Mouse (Mus musculus): ENCODE data around the gene Ostm1. TPM values are rescaled to one million over a fixed set of nuclear protein-coding genes. Genes with fewer than 3 reads are reported as not detected.

Ostm1 gene
- polyA plus RNA-seq, 1 experiment from 2014 or later: 13.0 TPM

DNA sequence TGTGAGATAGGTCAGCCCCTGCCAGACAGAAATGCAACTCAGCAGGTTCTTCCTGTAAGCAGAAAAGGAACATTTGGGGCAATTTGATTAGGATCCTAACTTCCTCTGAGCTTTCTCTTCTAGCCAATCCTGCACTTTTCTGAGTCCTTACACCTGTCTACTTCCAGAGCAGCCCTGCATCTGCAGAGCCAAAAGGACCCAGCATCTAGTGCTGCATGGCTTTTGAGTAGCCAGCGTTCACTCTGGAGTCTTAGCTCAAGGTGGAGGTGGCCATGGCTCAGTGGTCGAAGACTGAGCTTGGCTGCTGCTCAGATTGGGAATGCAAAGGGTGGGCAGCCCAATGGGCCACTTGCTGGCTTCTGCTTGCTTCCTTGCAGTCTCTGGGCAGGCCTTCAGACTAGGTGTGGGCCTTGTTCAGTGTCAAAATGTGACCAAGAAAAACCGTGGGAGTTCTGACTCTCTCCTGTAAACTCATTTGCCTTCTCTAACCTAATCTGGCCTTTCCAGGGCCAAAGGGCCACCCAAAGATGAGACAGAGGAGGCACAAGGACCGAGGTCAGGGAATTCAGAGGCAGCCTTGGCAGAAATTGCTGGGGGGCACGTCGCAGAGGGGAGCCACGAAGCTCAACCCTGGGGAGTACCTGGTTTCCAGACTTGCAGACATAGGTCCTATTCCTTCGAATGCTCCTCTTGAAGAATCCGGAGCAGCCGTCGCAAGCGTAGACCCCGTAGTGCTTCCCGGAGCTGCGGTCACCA, 5.9 kb upstream of the Ostm1 start:
- WGBS: 2% methylated on average over 15 of the region's 15 CpGs
- no peak for ATAC-seq (ENCODE audit: insufficient number of reproducible peaks, low FRiP score, low TSS enrichment, low read depth)
- no peak overlapping the region for H3K27ac ChIP-seq

DNA sequence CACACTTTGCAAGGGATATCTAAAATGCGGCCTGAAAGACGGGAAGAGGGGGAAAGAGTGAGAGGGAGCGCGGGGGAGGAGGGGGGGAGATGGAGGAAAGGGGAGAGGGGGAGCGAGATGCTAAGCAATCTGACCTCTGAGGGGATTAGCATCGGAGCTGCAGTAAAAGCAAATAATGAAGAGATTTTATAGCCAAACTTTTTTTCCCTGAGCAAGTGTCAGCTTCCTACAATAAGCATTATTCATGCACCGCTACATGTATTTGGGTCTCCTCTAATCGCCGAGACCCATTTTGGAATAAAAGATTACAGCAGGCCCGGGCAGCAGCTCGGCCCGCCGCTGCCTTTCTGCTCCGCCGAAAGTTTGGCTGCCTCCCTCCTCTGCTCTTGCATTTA, 5.3 kb upstream of the Ostm1 start:
- H3K27me3 ChIP-seq: peaks cover 96% of the 10 kb centered on the region
- no peak overlapping the region for H3K4me3 ChIP-seq
- H3K27ac ChIP-seq: no peak overlapping the region
- no peaks in the 10 kb centered on the region for H3K9me3 ChIP-seq
- WGBS: 2% methylated on average over 15 of the region's 15 CpGs
- H3K36me3 ChIP-seq: no peaks in the 10 kb centered on the region
- H3K4me2 ChIP-seq: no peak overlapping the region
- no peak for ATAC-seq (ENCODE audit: insufficient number of reproducible peaks, low FRiP score, low TSS enrichment, low read depth)
- no peak overlapping the region for H3K9ac ChIP-seq
- H3K4me1 ChIP-seq: peaks cover 31% of the 10 kb centered on the region

More for the DNA sequence above, 5.9 kb upstream of the Ostm1 start:
- peaks cover 26% of the 10 kb centered on the region for H3K4me1 ChIP-seq
- H3K27me3 ChIP-seq: peaks cover 96% of the 10 kb centered on the region
- no peak overlapping the region for H3K4me2 ChIP-seq
- H3K9ac ChIP-seq: no peak overlapping the region
- H3K9me3 ChIP-seq: no peaks in the 10 kb centered on the region
- H3K36me3 ChIP-seq: no peaks in the 10 kb centered on the region
- H3K4me3 ChIP-seq: no peak overlapping the region

DNA sequence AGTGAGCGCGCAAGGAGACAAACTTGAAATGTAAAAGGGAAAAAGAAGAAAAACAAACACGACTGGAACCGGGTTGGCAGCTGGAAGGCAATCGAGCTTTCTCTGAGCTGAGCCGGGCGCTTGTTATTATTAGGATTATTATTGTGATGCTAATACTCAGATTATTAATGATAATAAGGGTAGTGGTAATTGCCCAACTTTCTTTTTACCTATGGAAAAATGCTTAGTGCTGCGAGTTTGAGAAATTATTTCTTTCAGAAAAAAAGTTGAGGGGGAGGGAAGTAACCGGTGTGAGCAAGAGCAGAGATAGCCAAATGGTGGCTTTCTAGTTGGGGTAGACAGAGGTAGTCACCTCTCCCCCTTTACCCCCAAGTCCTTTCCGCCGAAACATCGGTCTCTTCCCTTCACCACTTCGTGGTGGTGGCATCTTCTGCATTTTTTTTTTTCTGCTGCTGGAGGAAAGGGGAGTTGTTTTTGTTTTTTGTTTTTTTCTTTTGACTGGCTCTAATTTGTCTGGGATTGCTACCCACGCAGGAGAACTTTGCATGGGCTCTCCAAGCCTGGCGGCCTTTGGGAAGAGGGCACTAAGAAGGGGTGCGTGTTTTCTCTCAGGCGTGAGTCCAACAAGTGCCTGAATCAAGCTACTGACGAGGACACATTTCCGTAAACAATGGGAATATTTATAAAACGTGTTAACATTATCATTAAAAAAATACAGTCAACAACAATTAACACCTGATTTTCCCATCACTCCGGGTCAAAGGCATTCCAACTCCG, 4.7 kb upstream of the Ostm1 start:
- Histone ChIP-seq H3K9me3 (no peaks in the 10 kb centered on the region), H3K9ac (no peak overlapping the region), H3K36me3 (no peaks in the 10 kb centered on the region), H3K4me3 (no peak overlapping the region), H3K4me2 (no peak overlapping the region), H3K4me1 (peaks cover 37% of the 10 kb centered on the region), H3K27ac (no peak overlapping the region), H3K27me3 (peaks cover 96% of the 10 kb centered on the region)
- ATAC-seq (ENCODE audit: insufficient number of reproducible peaks, low FRiP score, low TSS enrichment, low read depth): no peak
- WGBS: 3% methylated on average over 22 of the region's 22 CpGs

DNA sequence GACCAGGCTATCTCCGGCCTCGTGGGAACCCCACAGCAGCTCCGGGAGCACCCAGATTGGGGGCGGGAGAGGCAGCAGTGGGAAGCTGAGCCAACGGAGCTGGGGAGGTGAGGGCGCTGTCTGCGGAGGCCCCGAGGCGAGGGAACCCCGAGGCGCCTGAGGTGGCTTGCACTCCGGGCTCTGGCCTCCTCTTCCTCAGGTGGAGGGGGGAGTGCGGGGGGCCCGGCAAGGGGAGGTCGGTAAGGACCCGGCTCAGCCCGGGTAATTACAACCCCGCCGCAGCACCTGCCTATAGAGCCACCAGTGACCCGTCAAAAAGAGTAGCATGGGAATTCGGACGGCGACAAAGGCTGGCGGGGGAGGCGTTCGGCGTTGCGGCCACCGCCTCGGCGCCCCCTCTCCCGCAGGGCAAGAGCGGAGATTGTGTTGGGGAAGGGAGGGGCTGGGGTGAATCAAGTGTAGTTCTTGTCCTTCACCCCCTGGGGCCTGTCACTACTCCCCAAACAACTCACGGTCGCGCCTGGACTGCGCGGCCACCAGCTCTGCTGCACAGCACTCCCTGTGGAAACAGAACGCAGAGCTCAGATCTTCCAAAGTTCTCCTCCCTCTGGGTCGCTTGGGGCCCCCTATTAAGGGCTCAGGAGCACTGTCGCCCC, 4.0 kb upstream of the Ostm1 start:
- no peak overlapping the region for H3K4me2 ChIP-seq
- no peaks in the 10 kb centered on the region for H3K36me3 ChIP-seq
- peaks cover 44% of the 10 kb centered on the region for H3K4me1 ChIP-seq
- H3K9me3 ChIP-seq: no peaks in the 10 kb centered on the region
- no peak overlapping the region for H3K27ac ChIP-seq
- H3K4me3 ChIP-seq: no peak overlapping the region; the same call in 1 of the 2 replicates
- ATAC-seq (ENCODE audit: insufficient number of reproducible peaks, low FRiP score, low TSS enrichment, low read depth): no peak
- peaks cover 96% of the 10 kb centered on the region for H3K27me3 ChIP-seq
- H3K9ac ChIP-seq: no peak overlapping the region
- WGBS: 1% methylated on average over 41 of the region's 41 CpGs

DNA sequence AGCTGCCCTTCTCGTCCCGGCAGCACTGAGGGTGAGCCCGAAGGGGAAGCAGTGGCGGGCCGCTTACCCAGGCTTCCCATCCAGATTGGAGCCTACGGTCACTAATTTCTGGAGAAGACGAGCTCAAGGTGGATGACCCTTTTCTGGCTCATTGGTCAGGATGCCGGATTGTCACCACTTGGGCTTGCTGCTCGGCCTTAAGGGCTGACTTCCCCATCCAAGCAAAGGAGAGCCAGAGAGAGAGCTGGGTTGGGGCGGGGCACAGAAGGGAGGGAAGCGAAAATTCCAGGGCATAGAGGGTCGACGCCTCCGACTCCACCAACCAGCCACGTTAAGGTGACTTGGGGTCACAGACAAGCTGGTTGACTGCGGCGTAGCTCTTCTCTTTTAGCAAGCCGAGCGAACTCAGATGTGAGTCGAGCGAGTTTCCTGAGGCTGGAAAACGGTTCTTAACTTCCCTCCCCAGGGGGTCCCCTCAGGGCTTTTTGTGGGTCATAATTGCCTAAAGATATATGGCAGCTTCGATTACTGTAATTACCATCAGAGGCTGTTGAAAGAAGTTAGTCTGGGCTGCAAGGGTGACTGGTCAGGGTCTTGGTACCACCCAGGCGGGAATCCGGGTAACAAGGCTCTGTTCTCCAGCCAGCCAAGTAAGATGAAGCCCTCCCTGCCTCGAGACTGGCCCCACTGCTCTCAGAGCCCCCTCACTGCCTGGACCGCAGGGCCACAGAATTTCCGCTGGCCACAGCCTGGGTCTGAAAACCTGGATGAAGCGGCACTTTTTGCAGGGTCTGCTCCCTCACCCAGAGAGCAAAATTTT, 3.3 kb upstream of the Ostm1 start:
- no peak overlapping the region for H3K27ac ChIP-seq
- peaks cover 46% of the 10 kb centered on the region for H3K4me1 ChIP-seq
- H3K4me3 ChIP-seq: no peak overlapping the region; the same call in 1 of the 2 replicates
- H3K27me3 ChIP-seq: peaks cover 96% of the 10 kb centered on the region
- H3K4me2 ChIP-seq: no peak overlapping the region
- 2% methylated on average over 29 of the region's 29 CpGs for WGBS
- no peaks in the 10 kb centered on the region for H3K9me3 ChIP-seq
- ATAC-seq (ENCODE audit: insufficient number of reproducible peaks, low FRiP score, low TSS enrichment, low read depth): no peak
- H3K36me3 ChIP-seq: no peaks in the 10 kb centered on the region
- H3K9ac ChIP-seq: no peak overlapping the region

DNA sequence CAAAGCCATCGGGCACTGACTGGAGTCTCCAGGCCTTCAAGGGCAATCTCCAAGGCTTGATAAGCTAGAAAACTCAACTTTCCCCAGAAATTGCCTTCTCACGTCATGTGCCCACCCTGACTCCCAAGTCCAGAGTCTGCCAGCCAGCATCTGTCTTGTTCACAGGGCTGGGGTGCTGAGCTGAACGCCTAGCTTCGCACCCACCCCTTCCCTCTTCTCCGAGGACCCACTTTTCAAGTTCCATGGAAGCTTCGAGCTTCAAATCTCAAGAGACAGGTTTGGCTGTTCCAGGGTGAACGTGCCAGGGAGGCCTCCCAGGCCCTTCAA, 2.7 kb upstream of the Ostm1 start:
- H3K4me3 ChIP-seq: no peak overlapping the region
- no peak overlapping the region for H3K27ac ChIP-seq
- H3K4me2 ChIP-seq: no peak overlapping the region
- H3K4me1 ChIP-seq: peaks cover 46% of the 10 kb centered on the region
- 6% methylated on average over 7 of the region's 7 CpGs for WGBS
- H3K9ac ChIP-seq: no peak overlapping the region
- no peaks in the 10 kb centered on the region for H3K9me3 ChIP-seq
- ATAC-seq (ENCODE audit: insufficient number of reproducible peaks, low FRiP score, low TSS enrichment, low read depth): no peak
- H3K27me3 ChIP-seq: peaks cover 96% of the 10 kb centered on the region
- H3K36me3 ChIP-seq: no peaks in the 10 kb centered on the region

DNA sequence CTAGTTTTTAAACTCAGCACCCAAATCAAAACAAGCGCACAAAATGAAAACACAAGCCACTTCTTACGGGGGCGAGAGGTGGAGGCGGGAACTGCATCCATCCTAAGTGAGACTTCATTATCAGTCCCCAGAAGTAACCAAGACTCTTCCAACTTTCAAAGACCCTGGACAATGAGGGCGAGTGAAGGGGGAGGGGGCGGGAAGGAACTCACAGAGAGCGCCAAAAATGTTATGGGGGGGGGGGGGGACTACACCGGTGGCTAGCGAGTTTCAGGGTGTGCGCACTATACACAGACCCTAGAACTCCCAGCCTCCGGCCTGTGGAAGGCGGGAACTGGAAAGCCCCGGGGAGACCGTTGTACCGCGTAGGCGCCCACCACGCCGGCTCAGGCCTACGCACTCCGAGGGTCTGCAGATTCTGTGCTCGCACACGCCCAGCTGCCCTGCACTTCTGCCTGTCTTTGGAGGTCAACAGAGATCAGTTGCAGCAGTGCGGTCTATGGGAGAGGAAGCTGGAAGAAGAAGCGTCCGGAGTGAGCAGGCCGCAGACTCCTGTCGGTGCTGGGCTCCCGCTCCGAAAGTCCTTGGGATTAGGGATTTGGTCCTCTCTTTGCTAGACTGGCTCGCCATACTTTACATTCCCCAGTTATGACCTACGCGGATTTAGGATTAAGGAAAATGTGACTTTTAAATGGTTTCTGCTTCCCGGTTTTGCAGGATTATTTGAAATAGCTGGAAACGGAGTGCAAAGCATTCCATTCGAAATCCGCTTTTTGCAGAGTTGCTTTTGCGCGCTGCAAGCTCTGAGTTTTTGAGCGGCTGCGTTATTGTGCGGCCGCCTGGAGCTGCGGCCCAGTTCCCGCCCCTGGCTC, 1.7 kb upstream of the Ostm1 start:
- ATAC-seq (ENCODE audit: insufficient number of reproducible peaks, low FRiP score, low TSS enrichment, low read depth): no peak
- Histone ChIP-seq H3K27me3 (peaks cover 97% of the 10 kb centered on the region), H3K4me1 (peaks cover 46% of the 10 kb centered on the region), H3K4me3 (peak overlapping the region; percentile 29), H3K36me3 (no peaks in the 10 kb centered on the region), H3K27ac (no peak overlapping the region), H3K4me2 (0 out of 2 replicates have a peak overlapping the region, but pooled peaks have one; percentile 22), H3K9me3 (no peaks in the 10 kb centered on the region), H3K9ac (no peak overlapping the region)
- 2% methylated on average over 45 of the region's 45 CpGs for WGBS

DNA sequence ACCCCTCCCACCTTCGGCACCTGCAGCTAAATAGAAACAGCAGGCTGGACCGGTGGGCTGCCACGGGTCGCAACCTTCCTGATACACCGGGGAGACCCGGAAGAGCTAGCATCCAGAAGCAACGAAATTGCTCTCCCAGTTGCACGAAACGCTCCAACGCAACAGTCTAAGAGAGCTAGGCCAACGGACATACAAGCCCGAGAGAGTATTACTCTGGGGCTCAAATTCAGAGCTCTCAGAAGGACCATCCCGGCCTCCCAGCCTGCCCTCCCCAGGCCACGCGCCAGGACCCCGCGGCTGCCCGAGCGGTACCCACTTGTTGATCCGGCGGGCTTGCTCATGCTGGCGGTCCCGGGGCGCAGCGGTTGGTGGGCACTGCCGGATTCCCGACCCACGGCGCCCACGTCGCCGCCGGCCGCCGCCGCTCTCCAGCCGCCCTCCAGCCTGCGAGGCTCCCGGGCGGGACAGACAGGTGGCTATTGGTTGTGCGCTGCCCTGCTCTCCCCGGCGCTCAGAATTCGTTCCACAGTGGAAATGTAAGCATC, 984 bp upstream of the Ostm1 start:
- ATAC-seq (ENCODE audit: insufficient number of reproducible peaks, low FRiP score, low TSS enrichment, low read depth): no peak
- Histone ChIP-seq H3K27ac (no peak overlapping the region), H3K9ac (no peak overlapping the region), H3K4me3 (peak overlapping the region; percentile 29), H3K4me2 (peak overlapping the region; percentile 47), H3K36me3 (no peaks in the 10 kb centered on the region), H3K27me3 (peaks cover 96% of the 10 kb centered on the region), H3K9me3 (no peaks in the 10 kb centered on the region), H3K4me1 (peaks cover 46% of the 10 kb centered on the region)
- WGBS: under 1% methylated on average over 44 of the region's 44 CpGs

DNA sequence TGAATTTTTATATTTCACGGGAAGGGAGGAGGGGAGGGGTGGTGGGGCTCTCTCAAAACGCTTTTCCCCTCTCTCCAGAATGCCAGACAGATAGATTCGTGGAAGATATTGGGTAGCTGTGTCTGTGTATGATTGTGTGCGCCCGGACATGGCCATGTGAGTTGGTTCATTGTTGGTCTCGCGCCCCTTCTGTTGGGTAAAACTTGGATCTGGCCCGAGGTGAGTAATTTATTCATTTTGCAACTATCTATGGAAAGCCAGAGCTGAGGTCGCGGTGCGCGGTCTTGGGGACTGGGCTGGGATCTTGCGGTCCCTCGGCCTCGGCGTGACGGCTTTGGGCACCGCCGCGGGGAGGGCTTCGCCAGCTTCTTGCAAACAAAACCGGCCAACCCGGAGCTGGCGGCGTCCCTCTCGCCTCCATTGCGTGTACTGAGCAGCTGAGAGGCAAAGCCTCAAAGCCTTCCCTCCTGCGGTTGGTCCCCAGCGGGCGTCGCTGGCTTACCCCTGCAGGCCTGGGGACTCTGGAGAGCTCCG, 347 bp downstream of the Ostm1 start:
- Histone ChIP-seq H3K36me3 (no peaks in the 10 kb centered on the region), H3K4me2 (peak overlapping the region; percentile 47), H3K9me3 (no peaks in the 10 kb centered on the region), H3K4me3 (peak overlapping the region; percentile 29), H3K4me1 (peaks cover 46% of the 10 kb centered on the region), H3K27ac (no peak overlapping the region), H3K9ac (no peak overlapping the region), H3K27me3 (peaks cover 94% of the 10 kb centered on the region)
- WGBS: 1% methylated on average over 32 of the region's 32 CpGs
- no peak for ATAC-seq (ENCODE audit: insufficient number of reproducible peaks, low FRiP score, low TSS enrichment, low read depth)

DNA sequence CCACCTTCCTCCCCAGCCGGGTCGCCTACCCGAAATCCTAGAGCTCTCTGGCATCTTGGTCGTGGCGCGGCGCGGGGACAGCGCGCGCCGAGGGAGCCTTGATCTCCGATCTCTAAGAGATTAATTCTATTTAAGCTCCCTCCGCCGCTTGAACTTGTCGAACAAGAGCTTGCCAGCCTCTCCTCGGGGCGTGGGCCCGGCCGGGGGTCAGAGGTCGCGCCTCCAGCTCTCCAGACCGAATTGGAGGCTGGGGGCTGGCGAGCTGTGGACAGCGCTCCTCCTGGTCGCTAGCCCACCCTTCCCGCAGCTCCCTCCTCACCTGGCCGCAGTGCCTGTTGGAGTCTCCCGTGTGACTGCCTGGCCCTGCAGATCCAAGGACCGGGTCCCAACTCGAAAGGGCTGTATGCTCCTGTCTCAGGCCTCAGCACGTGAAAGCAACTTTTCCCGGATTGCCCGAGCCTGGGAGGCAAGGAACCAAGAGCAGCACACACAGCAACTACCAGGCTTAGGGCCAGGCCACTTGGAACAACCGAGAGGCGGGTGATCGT, 888 bp downstream of the Ostm1 start:
- peaks cover 43% of the 10 kb centered on the region for H3K4me1 ChIP-seq
- ATAC-seq (ENCODE audit: insufficient number of reproducible peaks, low FRiP score, low TSS enrichment, low read depth): no peak
- peak overlapping the region; percentile 29 for H3K4me3 ChIP-seq
- H3K4me2 ChIP-seq: peak overlapping the region; percentile 47
- H3K9ac ChIP-seq: no peak overlapping the region
- H3K27me3 ChIP-seq: peaks cover 94% of the 10 kb centered on the region
- H3K27ac ChIP-seq: no peak overlapping the region
- no peaks in the 10 kb centered on the region for H3K9me3 ChIP-seq
- H3K36me3 ChIP-seq: no peaks in the 10 kb centered on the region
- 1% methylated on average over 37 of the region's 37 CpGs for WGBS

All from limb, embryonic 15.5 days (tissue).